Mouse (Mus musculus) embryo, embryonic 9.5 days (tissue): ENCODE data around the gene Zic5.

Experiments
- DNase-seq: peaks from one replicate; pipeline ENCODE4 v3.0.0-alpha.2; 2017; ENCODE audit errors: extremely low spot score

The Zic5 gene

DNA sequence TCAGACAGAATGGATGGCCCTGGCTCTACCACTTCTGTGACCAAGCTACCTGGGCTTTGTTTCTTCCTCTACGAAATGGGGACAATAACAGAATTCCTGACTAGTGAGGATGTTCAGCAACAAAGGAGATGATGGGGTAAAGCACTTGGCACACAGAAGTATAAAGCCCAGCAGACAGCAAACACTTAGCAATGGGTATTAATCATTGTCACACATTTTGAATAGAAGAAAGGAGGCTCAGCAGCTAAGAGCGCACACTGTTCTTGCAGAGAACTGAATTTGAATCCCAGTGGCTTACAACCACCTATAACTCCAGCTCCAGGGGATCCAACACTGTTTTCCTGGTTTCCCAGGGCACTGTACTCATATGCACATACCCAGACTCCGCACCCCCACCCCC is 37.8 kb downstream of the Zic5 start:
- DNase-seq, result no peak

DNA sequence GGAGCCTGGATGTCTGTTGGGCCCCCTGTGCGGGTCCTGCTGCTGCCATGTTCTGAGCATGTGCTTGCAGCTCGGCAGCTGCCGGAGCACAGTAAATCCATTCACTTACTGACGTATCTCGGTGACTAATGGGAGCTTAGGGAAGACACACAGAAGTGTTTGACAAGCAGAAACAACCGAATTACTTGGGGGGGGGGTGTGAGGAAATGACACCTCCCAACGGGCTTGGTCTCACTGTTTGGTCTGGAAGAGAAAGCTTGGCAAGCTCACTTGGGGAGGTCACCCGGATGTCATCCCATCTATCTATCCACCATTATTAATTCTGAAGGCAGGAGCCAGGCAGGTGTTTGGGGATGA is 38.3 kb downstream of the Zic5 start:
- no peak for DNase-seq

DNA sequence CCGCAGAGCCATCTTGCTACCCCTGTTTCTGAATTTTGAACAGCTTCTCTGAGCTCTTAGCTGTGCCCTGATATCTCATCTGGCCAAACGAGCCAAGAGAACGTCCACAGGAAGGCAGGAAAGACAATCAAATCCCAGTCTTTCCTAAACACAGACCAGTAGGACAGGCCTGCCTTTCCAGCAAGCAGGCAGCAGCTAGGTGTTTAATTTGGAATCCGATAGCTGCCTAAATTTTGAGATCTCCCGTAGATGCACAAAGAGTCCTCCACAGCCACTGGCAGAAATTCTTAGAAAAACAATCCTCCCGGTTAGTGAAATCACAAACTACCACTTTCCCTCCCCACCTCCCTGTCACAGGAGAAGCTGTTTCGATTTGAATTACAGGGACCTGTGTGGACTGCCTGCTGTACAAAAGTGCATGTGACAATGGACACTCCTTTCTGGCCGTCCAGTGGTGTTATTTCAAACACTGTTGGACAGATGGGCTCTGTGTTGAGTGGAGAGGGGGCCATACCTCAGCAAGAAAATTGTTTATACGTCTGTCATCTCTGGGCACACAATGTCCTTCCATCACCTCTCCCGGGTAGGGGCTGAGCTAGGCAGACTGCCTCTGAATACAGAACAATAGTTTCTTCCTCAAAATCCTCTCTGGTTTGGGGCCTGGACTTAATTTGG is 38.8 kb downstream of the Zic5 start:
- DNase-seq, result no peak

DNA sequence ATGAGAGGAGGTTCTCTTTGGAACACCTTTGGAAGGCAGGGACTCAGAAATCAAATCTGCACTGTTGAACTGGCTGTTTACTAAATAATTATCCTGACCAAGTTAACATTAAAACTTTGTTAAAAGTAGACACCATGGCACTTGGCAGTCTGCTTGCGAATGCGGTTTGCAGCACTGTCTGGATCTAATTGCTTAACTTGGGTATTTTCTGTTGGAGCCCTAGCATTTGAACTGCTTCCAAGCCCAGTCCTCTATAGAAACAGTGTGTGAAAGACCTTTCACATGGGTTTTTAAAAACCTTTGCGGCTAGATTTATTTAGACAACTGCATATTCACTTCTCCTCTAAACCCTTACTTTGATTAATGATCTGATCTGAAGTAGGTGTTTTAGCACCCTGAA is 41.0 kb downstream of the Zic5 start:
- DNase-seq, result no peak

DNA sequence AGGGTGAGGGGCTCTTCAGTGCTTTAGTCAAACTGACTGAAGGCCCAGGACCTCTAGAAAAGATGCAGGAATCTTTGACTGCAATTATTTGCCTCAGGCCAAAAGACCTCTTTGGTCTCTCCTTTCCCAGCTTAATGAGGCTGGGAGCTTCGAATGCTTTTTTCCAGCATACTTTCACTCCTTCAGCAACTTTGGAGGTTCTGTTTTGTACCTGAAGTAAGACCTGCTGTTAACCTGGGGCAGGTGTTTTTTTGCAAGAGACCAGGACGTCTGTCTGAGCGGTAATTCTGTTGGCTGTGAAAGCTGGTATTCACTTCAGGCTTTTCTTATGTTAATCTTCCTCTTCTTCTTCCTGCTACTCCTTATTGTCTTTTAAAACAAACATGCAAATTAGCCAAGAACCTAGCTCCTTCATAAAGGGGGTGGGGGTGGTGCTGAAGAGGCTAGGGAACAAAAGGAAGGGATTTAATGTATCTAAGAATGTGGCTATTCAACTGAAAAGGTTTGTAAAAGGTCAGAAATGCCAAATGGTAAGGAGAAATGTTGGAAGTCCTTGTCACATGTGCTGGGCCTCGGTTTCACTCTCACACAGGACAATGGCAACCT is 49.2 kb downstream of the Zic5 start:
- DNase-seq, result no peak

DNA sequence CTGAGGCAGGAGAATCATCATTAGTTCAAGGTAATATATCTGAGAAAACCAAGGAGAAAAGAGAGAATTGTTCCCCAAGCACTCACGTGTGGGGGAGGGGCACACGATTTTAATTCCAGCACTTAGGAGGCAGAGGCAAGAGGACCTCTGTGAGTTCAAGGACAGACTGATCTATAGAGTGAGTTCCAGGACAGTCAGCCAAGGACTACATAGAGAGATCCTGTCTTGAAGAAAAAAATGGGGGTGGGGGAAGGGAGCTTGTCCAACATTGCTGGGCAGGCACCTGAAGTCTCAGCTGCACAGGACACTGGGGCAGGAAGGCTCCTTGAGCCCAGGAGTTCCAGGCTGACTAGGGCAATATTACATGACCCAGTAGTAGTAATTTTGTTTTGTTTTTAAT is 50.7 kb downstream of the Zic5 start:
- no peak for DNase-seq

DNA sequence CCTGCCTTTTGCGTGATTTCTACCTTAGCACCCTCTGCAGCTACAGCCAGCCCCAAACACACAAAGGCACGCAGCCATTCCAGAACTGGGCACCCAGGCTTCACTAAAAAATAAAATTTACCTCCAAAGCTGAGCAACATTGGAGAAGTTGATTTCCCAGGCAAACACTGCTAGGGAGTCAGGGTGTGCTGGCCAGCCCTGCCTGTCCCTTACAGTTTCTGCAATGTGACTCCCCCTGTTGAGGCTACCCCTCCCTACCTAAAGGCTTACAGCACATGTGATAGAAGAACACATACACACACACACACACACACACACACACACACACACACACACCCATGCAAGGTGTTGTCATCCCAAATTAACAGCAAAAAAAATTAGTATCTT is 51.9 kb downstream of the Zic5 start:
- no peak for DNase-seq

DNA sequence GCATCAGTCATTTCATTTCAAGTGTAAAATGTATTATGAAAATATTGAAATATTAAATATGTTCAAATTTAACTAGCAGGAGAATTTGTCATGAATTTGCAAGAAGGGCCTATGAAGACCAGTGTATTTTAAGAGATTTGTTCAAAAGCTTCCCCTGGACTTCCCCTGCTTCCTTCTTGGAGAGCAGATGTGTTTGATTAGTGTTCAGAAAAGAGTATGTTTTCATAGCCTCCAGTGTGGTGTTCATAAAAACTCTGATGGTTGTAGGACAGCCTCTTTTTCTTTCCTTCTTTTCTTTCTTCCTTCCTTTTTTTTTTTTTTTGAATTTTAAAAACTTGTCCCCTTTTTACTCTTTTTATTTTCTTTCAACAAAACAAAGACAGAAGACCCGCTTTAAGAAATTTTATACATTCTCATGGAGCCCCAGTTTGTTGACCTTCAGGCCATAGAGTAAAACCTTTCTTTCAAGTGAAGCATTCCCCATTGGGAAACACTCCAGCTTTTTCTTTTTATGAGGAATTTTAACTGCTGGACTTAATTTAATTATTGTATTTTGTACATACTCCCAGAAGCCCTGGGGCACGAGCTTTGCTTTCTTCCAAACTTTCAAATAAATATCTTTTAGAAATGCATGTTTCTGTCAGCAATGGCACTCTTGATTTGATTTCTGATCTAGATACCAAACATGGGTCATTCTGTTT is 52.5 kb downstream of the Zic5 start:
- DNase-seq, result no peak
